8 mouse cellular contexts compared by ENCODE assay signal in the genomic region with DNA sequence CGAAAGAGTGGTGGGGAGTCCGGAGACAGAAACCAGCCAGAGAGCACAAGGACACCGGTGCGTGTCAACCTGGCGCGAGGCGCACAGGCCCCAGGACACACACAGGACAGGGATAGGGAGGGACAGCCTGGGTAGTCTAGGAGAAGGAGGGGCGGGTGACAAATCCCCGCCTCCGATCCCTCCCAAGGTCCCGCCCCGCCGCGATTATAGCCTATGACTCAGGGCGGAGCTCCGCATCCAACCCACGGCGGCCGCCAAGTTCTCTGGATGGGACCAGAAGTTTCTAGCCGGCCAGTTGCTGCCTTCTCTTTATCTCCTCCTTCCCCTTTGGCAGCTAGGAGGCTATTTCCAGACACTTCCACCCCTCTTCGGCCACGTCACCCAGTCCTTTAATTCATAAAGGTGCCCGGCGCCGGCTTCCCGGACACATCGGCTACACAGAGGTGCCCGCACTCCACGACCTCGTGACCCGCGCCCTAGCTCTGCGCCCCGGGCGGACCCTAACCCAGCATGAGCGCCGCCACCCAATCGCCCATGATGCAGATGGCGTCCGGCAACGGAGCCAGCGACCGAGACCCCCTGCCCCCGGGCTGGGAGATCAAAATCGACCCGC. TPM values are rescaled to one million over a fixed set of nuclear protein-coding genes. Genes with fewer than 3 reads are reported as not detected.
DNase-seq lines count a peak whose midpoint lies in the region; ATAC-seq lines count a peak whose summit lies in the region.

Bag3 (plus strand) TSS at position 268 of the 613 bp plus-strand sequence.

- no peaks in the 10 kb centered on the region for H3K36me3 ChIP-seq in hindbrain, embryonic 14.5 days (replicated peaks; ENCODE audit: control insufficient read depth, insufficient read depth)
- peaks cover 4% of the 10 kb centered on the region for H3K36me3 ChIP-seq in megakaryocyte, embryonic 14.5 days (replicated peaks; ENCODE audit: low read length)

- peak; percentile 67 for DNase-seq in WW6 (ENCODE audit: low read depth, low spot score)
- DNase-seq in cerebellum, postnatal 25 days: peak; percentile 71 to 86
- DNase-seq in frontal cortex, postnatal 36 days (ENCODE audit: low spot score in 2 of 2): peak; percentile 63 to 71
- DNase-seq in hindbrain, embryonic 14.5 days (ENCODE audit: low spot score): peak; percentile 63
- peak; percentile 54 to 64 for DNase-seq in left cerebral cortex, adult 8-10 months (ENCODE audit: low spot score in 2 of 2)
- peak; percentile 85 for DNase-seq in right cerebral cortex, postnatal 10 days (ENCODE audit: low spot score in 2 of 2)
- DNase-seq in urinary bladder, postnatal 25 days (ENCODE audit: low spot score): peak; percentile 94

- under 1% methylated on average over 46 of the region's 46 CpGs for WGBS in hindbrain, embryonic 14.5 days

- peak within 1 kb of the TSS; percentile 39 for H3K4me3 ChIP-seq in hindbrain, embryonic 14.5 days (replicated peaks; ENCODE audit: low read length)
- H3K4me3 ChIP-seq in megakaryocyte, embryonic 14.5 days (replicated peaks): peak within 1 kb of the TSS; percentile 98

- H3K9me3 ChIP-seq in hindbrain, embryonic 14.5 days (ENCODE audit: control insufficient read depth, low read length): no peaks in the 10 kb centered on the region
- no peaks in the 10 kb centered on the region for H3K9me3 ChIP-seq in megakaryocyte, embryonic 14.5 days

- peak; percentile 79; the same call in 1 of the 2 replicates for ATAC-seq in hindbrain, embryonic 14.5 days (ENCODE audit: low FRiP score)

- peaks cover 33% of the 10 kb centered on the region for H3K27me3 ChIP-seq in hindbrain, embryonic 14.5 days (ENCODE audit: control insufficient read depth, insufficient read depth, low read length)
- H3K27me3 ChIP-seq in megakaryocyte, embryonic 14.5 days (replicated peaks): peaks cover 11% of the 10 kb centered on the region

- H3K27ac ChIP-seq in hindbrain, embryonic 14.5 days: no peak within 1 kb of the TSS

- peaks cover 8% of the 10 kb centered on the region; the same call in 1 of the 2 replicates for H3K4me1 ChIP-seq in hindbrain, embryonic 14.5 days (replicated peaks; ENCODE audit: control insufficient read depth, insufficient read depth, low read length)
- H3K4me1 ChIP-seq in megakaryocyte, embryonic 14.5 days: peaks cover 40% of the 10 kb centered on the region

- H3K4me2 ChIP-seq in hindbrain, embryonic 14.5 days (replicated peaks): peak within 1 kb of the TSS; percentile 59

- H3K9ac ChIP-seq in hindbrain, embryonic 14.5 days: peak within 1 kb of the TSS; percentile 41

RNA-seq across cellular contexts. Expression of gene Bag3, which starts in this region (rescaled TPM):
- 2.9 and 3.4 TPM in 2 replicates for polyA plus RNA-seq in hindbrain, embryonic 14.5 days (2014; fragmentation: Nextera tagmentation; extraction: Ambion mirVana)
- 10 to 100 TPM in 1 of 4 experiments, 1 to 10 TPM in 3; 8.2 to 10.2 (median 9.3) TPM for total RNA-seq in left cerebral cortex, adult 8-10 months (2022)
- 42.5 and 84.5 TPM in 2 replicates for polyA plus RNA-seq in megakaryocyte, embryonic 14.5 days (2012; ENCODE audit: insufficient read depth, low replicate concordance)
